Mouse (Mus musculus) monocyte, adult 5-6 weeks (primary cell): Measurements from ENCODE around the gene Cdca3. TPM values are rescaled to one million over a fixed set of nuclear protein-coding genes. Genes with fewer than 3 reads are reported as not detected.
"Not testable (repeated sequence)": the region's sequence is repeated elsewhere in the genome, so short reads cannot be mapped to it uniquely, and the experiment has no call there.

Experiments
- ATAC-seq: fragments of 153-309, 156-312 bp; replicated peaks from 2 replicates; pipeline ENCODE4 v1.8.0; 2017; ENCODE audit warnings: mild to moderate bottlenecking; ENCODE audit not compliant: low TSS enrichment, insufficient number of reproducible peaks, severe bottlenecking, poor library complexity, low FRiP score
- total RNA-seq: library from RNA; stranded (forward); fragments of 200-1000, 200-491, 200-594 nt; gene quantifications from 3 replicates; pipeline ENCODE4 v1.2.3, GENCODE M21; 2017

Gene Cdca3
- total RNA-seq, result 0.32 to 5.8 TPM in 2 of 3 replicates, not detected in the other

- ATAC-seq, result peak; percentile 88
These were observed at the start of gene Cdca3, which contains the start of gene Usp5 for GRCm38 (mm10) chr6:124828868-124829798. Gene Cdca3 (plus strand): TSS chr6:124829547. Gene Usp5 (minus strand): TSS chr6:124829484.

- ATAC-seq, result no peak
These were observed 49.3 kb upstream of the Cdca3 start for GRCm38 (mm10) chr6:124779984-124780416.

- no peak for ATAC-seq
These were observed 48.4 kb upstream of the Cdca3 start for GRCm38 (mm10) chr6:124780917-124781316.

GRCm38 (mm10) chr6:124782436-124782835 is 46.9 kb upstream of the Cdca3 start:
- ATAC-seq, result peak; percentile 69; the same call in 1 of the 2 replicates

GRCm38 (mm10) chr6:124786756-124787420 is 42.5 kb upstream of the Cdca3 start:
- ATAC-seq, result no peak; the same call in 1 of the 2 replicates

GRCm38 (mm10) chr6:124787722-124788121 is 41.6 kb upstream of the Cdca3 start:
- ATAC-seq, result no peak

GRCm38 (mm10) chr6:124789519-124789918 is 39.8 kb upstream of the Cdca3 start:
- no peak for ATAC-seq

- no peak for ATAC-seq
These were observed 39.2 kb upstream of the Cdca3 start for GRCm38 (mm10) chr6:124790121-124790520.

GRCm38 (mm10) chr6:124791911-124792310 is 37.4 kb upstream of the Cdca3 start:
- ATAC-seq, result no peak

GRCm38 (mm10) chr6:124795781-124796180 is 33.6 kb upstream of the Cdca3 start:
- ATAC-seq, result no peak

GRCm38 (mm10) chr6:124796200-124796599 is 33.1 kb upstream of the Cdca3 start:
- no peak for ATAC-seq

GRCm38 (mm10) chr6:124802400-124802799 is 26.9 kb upstream of the Cdca3 start:
- not testable (repeated sequence) for ATAC-seq

- no peak for ATAC-seq
These were observed 26.3 kb upstream of the Cdca3 start for GRCm38 (mm10) chr6:124803061-124803460.

GRCm38 (mm10) chr6:124803691-124804090 is 25.7 kb upstream of the Cdca3 start:
- not testable (repeated sequence) for ATAC-seq

- no peak for ATAC-seq
These were observed 25.0 kb upstream of the Cdca3 start for GRCm38 (mm10) chr6:124804341-124804740.

- peak; percentile 83 for ATAC-seq
These were observed 23.7 kb upstream of the Cdca3 start for GRCm38 (mm10) chr6:124805341-124806321.

GRCm38 (mm10) chr6:124806446-124807140 is 22.8 kb upstream of the Cdca3 start:
- ATAC-seq, result no peak

- ATAC-seq, result no peak
These were observed 22.0 kb upstream of the Cdca3 start for GRCm38 (mm10) chr6:124807366-124807765.
